Mouse (Mus musculus): ENCODE data around the gene Dzip1. TPM values are rescaled to one million over a fixed set of nuclear protein-coding genes. Genes with fewer than 3 reads are reported as not detected.

Gene Dzip1
- polyA plus RNA-seq, 1 experiment: 4.7 TPM

GRCm38 (mm10) chr14:118874786-118875415 lies 50.4 kb downstream of the Dzip1 start:
- Histone ChIP-seq H3ac (ENCODE audit: control insufficient read depth, insufficient read length, low read depth) (no peak overlapping the region), H3K36me3 (ENCODE audit: control insufficient read depth, insufficient read depth) (peaks cover 8% of the 10 kb centered on the region), H3K27me3 (ENCODE audit: control insufficient read depth, insufficient read depth, insufficient read length) (no peaks in the 10 kb centered on the region), H3K4me3 (ENCODE audit: insufficient read depth, poor library complexity, severe bottlenecking) (no peak overlapping the region), H3K79me3 (ENCODE audit: low read depth) (no peaks in the 10 kb centered on the region), H3K79me2 (ENCODE audit: control insufficient read depth, insufficient read depth) (no peaks in the 10 kb centered on the region)
- no peak for TF ChIP-seq USF1 (IDR thresholded peaks at IDR 0.05; ENCODE audit: low read depth)
- TF ChIP-seq MYOD1 (IDR thresholded peaks at IDR 0.05; ENCODE audit: control insufficient read depth, insufficient read length, low read depth): no peak

GRCm38 (mm10) chr14:118874126-118874525 lies 51.1 kb downstream of the Dzip1 start:
- Histone ChIP-seq H3ac (ENCODE audit: control insufficient read depth, insufficient read length, low read depth) (no peak overlapping the region), H3K4me3 (ENCODE audit: insufficient read depth, poor library complexity, severe bottlenecking) (no peak overlapping the region), H3K79me3 (ENCODE audit: low read depth) (no peaks in the 10 kb centered on the region), H3K79me2 (ENCODE audit: control insufficient read depth, insufficient read depth) (no peaks in the 10 kb centered on the region), H3K36me3 (ENCODE audit: control insufficient read depth, insufficient read depth) (peaks cover 4% of the 10 kb centered on the region), H3K27me3 (ENCODE audit: control insufficient read depth, insufficient read depth, insufficient read length) (no peaks in the 10 kb centered on the region)
- TF ChIP-seq MYOD1 (IDR thresholded peaks at IDR 0.05; ENCODE audit: control insufficient read depth, insufficient read length, low read depth) (no peak), FOSL1 (IDR thresholded peaks at IDR 0.05; ENCODE audit: insufficient read depth, low read length, poor library complexity, severe bottlenecking) (no peak), CEBPB (IDR thresholded peaks at IDR 0.05; ENCODE audit: low read depth) (no peak), USF1 (IDR thresholded peaks at IDR 0.05; ENCODE audit: low read depth) (no peak), CTCF (IDR thresholded peaks at IDR 0.05; ENCODE audit: control insufficient read depth, insufficient read depth, insufficient read length) (no peak), MAX (IDR thresholded peaks at IDR 0.05) (no peak), MYOG (IDR thresholded peaks at IDR 0.05; ENCODE audit: control insufficient read depth, extremely low read depth, insufficient read length) (no peak)

GRCm38 (mm10) chr14:118869712-118870111 lies 55.5 kb downstream of the Dzip1 start:
- Histone ChIP-seq H3ac (ENCODE audit: control insufficient read depth, insufficient read length, low read depth) (no peak overlapping the region), H3K79me3 (ENCODE audit: low read depth) (no peaks in the 10 kb centered on the region), H3K79me2 (ENCODE audit: control insufficient read depth, insufficient read depth) (no peaks in the 10 kb centered on the region), H3K4me3 (ENCODE audit: insufficient read depth, poor library complexity, severe bottlenecking) (no peak overlapping the region), H3K27me3 (ENCODE audit: control insufficient read depth, insufficient read depth, insufficient read length) (peaks cover 7% of the 10 kb centered on the region), H3K36me3 (ENCODE audit: control insufficient read depth, insufficient read depth) (no peaks in the 10 kb centered on the region)
- TF ChIP-seq CEBPB (IDR thresholded peaks at IDR 0.05; ENCODE audit: low read depth): no peak
- no peak for TF ChIP-seq CTCF (IDR thresholded peaks at IDR 0.05; ENCODE audit: control insufficient read depth, insufficient read depth, insufficient read length)
- no peak for TF ChIP-seq USF1 (IDR thresholded peaks at IDR 0.05; ENCODE audit: low read depth)
- no peak for TF ChIP-seq FOSL1 (IDR thresholded peaks at IDR 0.05; ENCODE audit: insufficient read depth, low read length, poor library complexity, severe bottlenecking)
- no peak for TF ChIP-seq MYOD1 (IDR thresholded peaks at IDR 0.05; ENCODE audit: control insufficient read depth, insufficient read length, low read depth)

- Histone ChIP-seq H3K4me3 (ENCODE audit: insufficient read depth, poor library complexity, severe bottlenecking) (no peak overlapping the region), H3K36me3 (ENCODE audit: control insufficient read depth, insufficient read depth) (no peaks in the 10 kb centered on the region), H3K27me3 (ENCODE audit: control insufficient read depth, insufficient read depth, insufficient read length) (peaks cover 18% of the 10 kb centered on the region), H3ac (ENCODE audit: control insufficient read depth, insufficient read length, low read depth) (no peak overlapping the region), H3K79me2 (ENCODE audit: control insufficient read depth, insufficient read depth) (no peaks in the 10 kb centered on the region), H3K79me3 (ENCODE audit: low read depth) (no peaks in the 10 kb centered on the region)
- no peak for TF ChIP-seq USF1 (IDR thresholded peaks at IDR 0.05; ENCODE audit: low read depth)
- TF ChIP-seq MYOD1 (IDR thresholded peaks at IDR 0.05; ENCODE audit: control insufficient read depth, insufficient read length, low read depth): no peak
Measured at GRCm38 (mm10) chr14:118868102-118868724, 57.0 kb downstream of the Dzip1 start.

- no peak for TF ChIP-seq MAX (IDR thresholded peaks at IDR 0.05)
- no peak for TF ChIP-seq USF1 (IDR thresholded peaks at IDR 0.05; ENCODE audit: low read depth)
- TF ChIP-seq CEBPB (IDR thresholded peaks at IDR 0.05; ENCODE audit: low read depth): no peak
- TF ChIP-seq FOSL1 (IDR thresholded peaks at IDR 0.05; ENCODE audit: insufficient read depth, low read length, poor library complexity, severe bottlenecking): no peak
- no peak for TF ChIP-seq MYOG (IDR thresholded peaks at IDR 0.05; ENCODE audit: control insufficient read depth, extremely low read depth, insufficient read length)
- TF ChIP-seq CTCF (IDR thresholded peaks at IDR 0.05; ENCODE audit: control insufficient read depth, insufficient read depth, insufficient read length): no peak
- TF ChIP-seq MYOD1 (IDR thresholded peaks at IDR 0.05; ENCODE audit: control insufficient read depth, insufficient read length, low read depth): no peak
- Histone ChIP-seq H3K79me3 (ENCODE audit: low read depth) (no peaks in the 10 kb centered on the region), H3K79me2 (ENCODE audit: control insufficient read depth, insufficient read depth) (no peaks in the 10 kb centered on the region), H3K4me3 (ENCODE audit: insufficient read depth, poor library complexity, severe bottlenecking) (no peak overlapping the region), H3K36me3 (ENCODE audit: control insufficient read depth, insufficient read depth) (no peaks in the 10 kb centered on the region), H3K27me3 (ENCODE audit: control insufficient read depth, insufficient read depth, insufficient read length) (peaks cover 19% of the 10 kb centered on the region), H3ac (ENCODE audit: control insufficient read depth, insufficient read length, low read depth) (no peak overlapping the region)
Measured at GRCm38 (mm10) chr14:118867366-118867765, 57.9 kb downstream of the Dzip1 start.
